Mouse (Mus musculus) gastrocnemius, postnatal 14 days (tissue): ENCODE results near the gene Jph3. TPM values are rescaled to one million over a fixed set of nuclear protein-coding genes. Genes with fewer than 3 reads are reported as not detected.
A peak's percentile ranks its signal among the peaks of the same experiment; 100 is the strongest.

Experiments
- DNase-seq: peaks from one replicate; pipeline ENCODE4 v3.0.0; 2021; ENCODE audit warnings: mixed read lengths
- intact Hi-C: fragments of 180-260 bp; cut with DNase I; formaldehyde crosslinking; loops from one replicate; pipeline ENCODE4 v1.15.1; 2025; ENCODE audit warnings: low total_unique reads
- long read RNA-seq, 2 experiments: library from polyadenylated mRNA; stranded (forward); transcript quantifications; one replicate each; pipeline ENCODE4 v2.0.0; 2021
- total RNA-seq, 2 experiments: library from RNA; stranded (reverse); gene quantifications; 2 replicates each; pipeline ENCODE4 v1.2.3; 2021

The Jph3 gene
- under 1 TPM in 1 of 2 experiments, not detected in 1; 0.09 TPM for total RNA-seq
- long read RNA-seq, experiment 1: 0 reads
- long read RNA-seq, experiment 2: 0 reads

GRCm38 (mm10) chr8:121729323-121729722 lies at the start of gene Jph3:
TSS of gene Jph3 (plus strand) at chr8:121729623.
- intact Hi-C loops: no loop called here
- DNase-seq: no peak

- intact Hi-C loops: loop anchor here (10.0 kb wide), 1 partner anchor 136 kb away; the partner anchor contains the start of gene 1700018B08Rik
- no peak for DNase-seq
Observed at GRCm38 (mm10) chr8:121680896-121681295, 48.5 kb upstream of the Jph3 start.

GRCm38 (mm10) chr8:121681457-121681856 lies 48.0 kb upstream of the Jph3 start:
- DNase-seq: no peak
- intact Hi-C loops: loop anchor here (10.0 kb wide), 1 partner anchor 137 kb away; the partner anchor contains the start of gene 1700018B08Rik

- intact Hi-C loops: loop anchor here (2.0 to 10.0 kb wide), 2 partner anchors 78 to 138 kb away; partner anchors contain the start of gene 1700018B08Rik
- no peak for DNase-seq
Observed at GRCm38 (mm10) chr8:121683083-121683832, 46.2 kb upstream of the Jph3 start.

GRCm38 (mm10) chr8:121685419-121685818 lies 44.0 kb upstream of the Jph3 start:
- intact Hi-C loops: loop anchor here (10.0 kb wide), 1 partner anchor 141 kb away; the partner anchor contains the start of gene 1700018B08Rik
- DNase-seq: peak; percentile 62

- DNase-seq: no peak
- intact Hi-C loops: loop anchor here (10.0 kb wide), 1 partner anchor 143 kb away; the partner anchor contains the start of gene 1700018B08Rik
Observed at GRCm38 (mm10) chr8:121687455-121688161, 41.8 kb upstream of the Jph3 start.

- intact Hi-C loops: loop anchor here (10.0 kb wide), 1 partner anchor 144 kb away; the partner anchor contains the start of gene 1700018B08Rik
- DNase-seq: no peak
Observed at GRCm38 (mm10) chr8:121688496-121688895, 40.9 kb upstream of the Jph3 start.

GRCm38 (mm10) chr8:121694453-121694852 lies 35.0 kb upstream of the Jph3 start:
- peak; percentile 24 for DNase-seq
- intact Hi-C loops: no loop called here

- intact Hi-C loops: no loop called here
- DNase-seq: peak; percentile 80
Observed at GRCm38 (mm10) chr8:121695585-121696184, 33.7 kb upstream of the Jph3 start.

- intact Hi-C loops: no loop called here
- no peak for DNase-seq
Observed at GRCm38 (mm10) chr8:121697735-121698614, 31.4 kb upstream of the Jph3 start.

GRCm38 (mm10) chr8:121698615-121699101 lies 30.8 kb upstream of the Jph3 start:
- DNase-seq: no peak
- intact Hi-C loops: no loop called here

- no peak for DNase-seq
- intact Hi-C loops: no loop called here
Observed at GRCm38 (mm10) chr8:121699936-121700335, 29.5 kb upstream of the Jph3 start.

- DNase-seq: no peak
- intact Hi-C loops: no loop called here
Observed at GRCm38 (mm10) chr8:121705174-121705573, 24.2 kb upstream of the Jph3 start.

GRCm38 (mm10) chr8:121706956-121707355 lies 22.5 kb upstream of the Jph3 start:
- no peak for DNase-seq
- intact Hi-C loops: no loop called here

GRCm38 (mm10) chr8:121708406-121708805 lies 21.0 kb upstream of the Jph3 start:
- DNase-seq: no peak
- intact Hi-C loops: no loop called here

- intact Hi-C loops: loop anchor here (5.0 to 10.0 kb wide), 2 partner anchors 105 to 127 kb away; no protein-coding TSS in a partner anchor
- no peak for DNase-seq
Observed at GRCm38 (mm10) chr8:121717502-121717901, 11.9 kb upstream of the Jph3 start.

- peak; percentile 83 for DNase-seq
- intact Hi-C loops: loop anchor here (5.0 to 10.0 kb wide), 2 partner anchors 104 to 127 kb away; no protein-coding TSS in a partner anchor
Observed at GRCm38 (mm10) chr8:121717982-121718425, 11.4 kb upstream of the Jph3 start.

GRCm38 (mm10) chr8:121718925-121719324 lies 10.5 kb upstream of the Jph3 start:
- no peak for DNase-seq
- intact Hi-C loops: loop anchor here (5.0 to 10.0 kb wide), 2 partner anchors 103 to 126 kb away; no protein-coding TSS in a partner anchor
